Mouse (Mus musculus): ENCODE results near the gene Usb1. TPM values are rescaled to one million over a fixed set of nuclear protein-coding genes. Genes with fewer than 3 reads are reported as not detected.

Usb1 gene
- polyA plus RNA-seq, 1 experiment from 2014 or later: 13.0 TPM

DNA sequence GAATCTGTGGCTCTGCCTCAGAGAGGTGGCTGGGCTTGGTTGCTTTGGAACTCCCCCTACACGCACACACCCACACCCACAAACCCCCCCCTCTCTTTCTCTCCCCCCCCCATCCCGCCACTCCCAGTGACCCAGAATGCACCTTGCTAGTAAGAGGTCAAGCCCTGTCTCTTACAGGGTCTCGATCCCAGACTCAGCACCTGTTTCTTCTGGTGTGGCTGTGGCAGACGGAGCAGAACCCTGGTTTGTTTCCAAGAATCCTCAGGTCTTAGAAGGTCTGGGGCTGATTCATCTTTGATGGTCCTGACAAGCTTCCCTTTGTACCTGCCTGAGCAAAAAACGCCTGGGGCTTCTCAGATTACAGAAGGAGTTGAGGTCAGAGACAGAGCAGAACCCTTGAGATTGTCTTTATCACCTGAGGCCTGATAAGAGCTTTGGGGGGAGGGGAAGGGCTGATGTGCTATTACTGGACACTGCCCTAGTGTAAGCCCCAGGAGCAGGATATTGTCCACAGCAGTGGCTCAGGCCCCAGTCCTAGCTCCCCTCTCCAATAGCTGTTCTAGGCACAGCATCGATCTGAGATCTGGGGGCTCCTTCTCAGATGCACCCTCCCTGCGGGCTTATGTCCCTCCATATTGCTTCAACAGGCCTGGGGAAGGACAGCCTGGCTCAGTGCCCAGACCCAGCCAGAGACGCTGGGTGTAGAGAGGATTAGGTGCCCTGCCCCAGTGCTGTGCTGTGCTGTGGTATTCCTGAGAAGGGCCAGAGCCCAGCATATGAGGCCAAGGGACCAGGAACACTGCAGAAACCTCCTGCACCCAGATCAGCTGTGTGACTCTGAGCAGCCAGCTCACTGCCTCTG lies 26.7 kb downstream of the Usb1 start:
- no peak overlapping the region for H3K4me3 ChIP-seq (replicated peaks)
- no peak for ATAC-seq (ENCODE audit: low read depth)
- DNase-seq: no peak
- H3K9ac ChIP-seq: no peak overlapping the region
- no peaks in the 10 kb centered on the region for H3K36me3 ChIP-seq
- H3K9me3 ChIP-seq (replicated peaks): no peaks in the 10 kb centered on the region
- peaks cover 39% of the 10 kb centered on the region for H3K4me1 ChIP-seq (replicated peaks)
- no peak overlapping the region for H3K4me2 ChIP-seq
- H3K27ac ChIP-seq: no peak overlapping the region
- 41% methylated on average over 8 of the region's 8 CpGs for WGBS (ENCODE audit: insufficient replicate concordance)
- H3K27me3 ChIP-seq: peaks cover 30% of the 10 kb centered on the region

DNA sequence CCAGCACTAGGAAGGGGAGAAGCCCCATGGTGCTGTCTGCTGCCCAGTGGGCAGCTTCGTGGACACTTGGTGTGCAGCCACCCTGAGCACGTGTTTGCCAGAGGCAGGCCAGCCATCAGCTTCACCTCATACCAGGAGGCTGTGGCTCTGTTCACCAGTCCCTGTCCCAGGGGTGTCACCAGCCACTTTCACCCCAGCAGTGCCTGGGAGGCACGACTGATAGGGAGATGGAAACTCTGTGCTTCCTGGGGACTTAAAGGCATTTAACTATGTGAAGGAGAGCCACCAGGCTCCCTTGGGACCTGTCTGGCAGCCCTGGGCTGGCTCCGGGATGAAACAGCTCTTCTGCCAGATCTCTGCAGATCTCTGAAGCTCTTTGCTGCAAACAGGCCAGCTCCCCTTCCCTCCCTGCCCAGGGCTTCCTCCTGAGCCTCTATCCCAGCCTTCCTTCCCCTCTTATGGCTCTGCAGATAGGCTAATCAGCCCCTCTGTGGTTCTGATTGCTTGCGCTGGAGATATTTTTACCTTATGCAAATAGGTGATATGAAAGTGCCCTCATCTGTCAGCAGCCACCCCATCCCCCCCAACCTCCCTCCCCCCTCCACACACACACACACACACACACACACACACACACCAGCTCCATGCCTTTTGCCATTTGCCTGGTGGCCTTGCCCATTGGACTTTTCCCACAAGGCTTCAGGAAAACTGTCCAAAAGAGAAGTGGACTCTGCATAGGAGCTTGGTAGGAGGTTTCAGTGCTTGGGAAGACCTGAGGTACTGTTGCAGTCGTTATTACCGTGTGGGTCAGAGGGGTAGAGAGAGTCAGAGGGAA lies 28.3 kb downstream of the Usb1 start:
- peak overlapping the region; percentile 34 for H3K4me2 ChIP-seq

DNA sequence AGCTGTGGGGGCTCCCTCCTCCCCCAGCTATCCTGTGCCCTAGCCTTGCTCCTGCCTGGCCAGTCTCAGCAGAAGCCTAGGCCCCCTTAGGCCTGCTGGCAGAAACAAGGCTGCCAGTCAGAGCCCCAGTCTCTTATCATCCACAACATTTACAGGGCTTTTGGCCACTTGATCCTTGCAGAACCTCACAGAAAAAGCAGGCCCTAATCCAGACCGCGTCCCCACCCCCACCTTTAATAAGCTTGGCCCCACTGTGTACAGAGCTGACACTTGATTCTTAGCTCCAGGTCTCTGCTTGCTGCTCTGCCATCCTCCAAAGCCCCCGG lies 28.9 kb downstream of the Usb1 start:
- peaks cover 42% of the 10 kb centered on the region for H3K4me1 ChIP-seq (replicated peaks)
- H3K27me3 ChIP-seq: peaks cover 8% of the 10 kb centered on the region
- DNase-seq: no peak
- H3K36me3 ChIP-seq: no peaks in the 10 kb centered on the region
- H3K4me3 ChIP-seq (replicated peaks): no peak overlapping the region
- H3K9me3 ChIP-seq (replicated peaks): no peaks in the 10 kb centered on the region
- ATAC-seq (ENCODE audit: low read depth): peak; percentile 61
- H3K9ac ChIP-seq: peak overlapping the region; percentile 51
- H3K4me2 ChIP-seq: peak overlapping the region; percentile 34
- WGBS (ENCODE audit: insufficient replicate concordance): 40% methylated on average over 3 of the region's 3 CpGs
- 0 out of 2 replicates have a peak overlapping the region, but pooled peaks have one; percentile 39 for H3K27ac ChIP-seq

More for the DNA sequence above, 28.3 kb downstream of the Usb1 start:
- no peak for DNase-seq
- peaks cover 14% of the 10 kb centered on the region for H3K27me3 ChIP-seq
- 0 out of 2 replicates have a peak overlapping the region, but pooled peaks have one; percentile 39 for H3K27ac ChIP-seq
- H3K4me3 ChIP-seq (replicated peaks): no peak overlapping the region
- no peaks in the 10 kb centered on the region for H3K36me3 ChIP-seq
- WGBS (ENCODE audit: insufficient replicate concordance): 19% methylated on average over 7 of the region's 7 CpGs
- peak overlapping the region; percentile 51 for H3K9ac ChIP-seq
- peak; percentile 85 for ATAC-seq (ENCODE audit: low read depth)
- no peaks in the 10 kb centered on the region for H3K9me3 ChIP-seq (replicated peaks)
- H3K4me1 ChIP-seq (replicated peaks): peaks cover 39% of the 10 kb centered on the region

DNA sequence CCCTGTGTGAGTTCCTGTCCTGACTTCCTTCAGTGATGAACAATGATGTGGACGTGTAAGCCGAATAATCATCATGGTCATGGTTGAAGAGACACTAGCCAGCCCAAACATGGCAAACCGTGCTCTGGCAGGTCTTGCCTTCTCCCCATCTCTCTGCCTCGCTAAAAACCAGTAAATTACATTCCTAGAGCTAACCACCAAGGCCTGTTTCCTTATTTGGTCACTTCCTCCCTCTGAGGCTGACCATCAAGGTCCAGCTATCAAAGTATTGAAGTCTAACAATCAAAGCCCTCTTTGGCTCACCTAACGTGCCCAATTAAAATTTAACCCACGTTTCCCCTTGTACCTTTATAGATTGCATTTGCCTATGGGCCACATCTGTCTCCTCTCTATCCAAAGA lies 30.2 kb downstream of the Usb1 start:
- H3K9ac ChIP-seq: no peak overlapping the region
- no peaks in the 10 kb centered on the region for H3K9me3 ChIP-seq (replicated peaks)
- DNase-seq (no peak), ATAC-seq (ENCODE audit: low read depth) (no peak)
- peaks cover 52% of the 10 kb centered on the region for H3K4me1 ChIP-seq (replicated peaks)
- H3K27me3 ChIP-seq: no peaks in the 10 kb centered on the region
- 52% methylated on average over 6 of the region's 6 CpGs for WGBS (ENCODE audit: insufficient replicate concordance)
- H3K4me2 ChIP-seq: no peak overlapping the region
- H3K27ac ChIP-seq: no peak overlapping the region
- no peak overlapping the region for H3K4me3 ChIP-seq (replicated peaks)
- no peaks in the 10 kb centered on the region for H3K36me3 ChIP-seq

DNA sequence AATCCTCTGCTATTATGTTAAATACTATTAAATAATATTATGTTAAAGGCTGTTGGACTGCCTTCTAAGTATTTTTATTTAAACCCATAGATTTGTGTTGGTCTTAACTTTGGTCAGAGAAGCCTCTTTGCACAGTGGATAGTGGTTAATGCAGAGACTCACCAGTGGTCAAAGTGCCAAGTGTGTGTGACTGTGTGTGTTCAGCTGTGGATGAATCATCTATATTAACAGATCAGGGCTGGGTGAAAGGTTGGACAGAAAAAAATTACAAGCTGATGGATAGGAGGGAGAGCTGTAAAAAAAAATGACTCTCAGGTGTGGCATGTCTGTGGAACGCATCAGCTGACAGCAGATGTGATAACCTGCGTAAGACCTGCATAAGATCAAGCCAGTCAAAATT lies 31.8 kb downstream of the Usb1 start:
- Histone ChIP-seq H3K4me3 (replicated peaks) (no peak overlapping the region), H3K4me2 (no peak overlapping the region), H3K4me1 (replicated peaks) (peaks cover 56% of the 10 kb centered on the region), H3K36me3 (no peaks in the 10 kb centered on the region), H3K9me3 (replicated peaks) (no peaks in the 10 kb centered on the region), H3K27ac (no peak overlapping the region), H3K9ac (no peak overlapping the region), H3K27me3 (no peaks in the 10 kb centered on the region)
- DNase-seq (no peak), ATAC-seq (ENCODE audit: low read depth) (no peak)
- 83% methylated on average over 2 of the region's 2 CpGs for WGBS (ENCODE audit: insufficient replicate concordance)

DNA sequence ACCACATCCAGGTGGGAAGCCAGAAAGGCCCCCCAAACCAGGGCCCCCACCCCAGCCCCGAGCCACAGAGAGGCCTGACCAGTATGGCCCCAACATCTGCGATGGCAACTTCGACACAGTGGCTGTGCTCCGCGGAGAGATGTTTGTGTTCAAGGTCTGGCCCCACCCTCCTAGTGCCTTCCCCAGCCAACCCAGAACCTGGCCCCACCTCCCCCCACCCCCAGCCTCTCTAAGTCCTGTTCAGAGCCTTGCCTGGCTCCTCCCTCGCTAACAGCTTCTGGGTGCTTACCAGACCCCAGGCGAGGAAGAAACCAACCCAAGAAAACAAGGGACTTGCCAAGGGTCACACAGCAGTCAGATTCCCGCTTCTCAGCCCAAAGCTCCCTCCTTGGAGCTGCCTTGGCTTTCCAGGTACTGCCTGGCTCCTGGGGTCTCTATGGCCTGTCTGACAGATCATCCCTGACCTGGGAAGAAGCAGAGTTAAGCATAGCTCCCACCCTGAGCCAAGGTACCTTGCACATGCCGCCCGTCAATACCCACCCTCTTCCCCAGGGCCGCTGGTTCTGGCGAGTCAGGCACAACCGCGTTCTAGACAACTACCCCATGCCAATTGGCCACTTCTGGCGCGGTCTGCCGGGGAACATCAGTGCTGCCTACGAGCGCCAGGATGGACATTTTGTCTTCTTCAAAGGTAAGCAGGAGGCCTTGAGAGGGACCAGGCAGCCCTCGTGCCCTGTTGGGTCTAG lies 37.7 kb downstream of the Usb1 start:
- no peak overlapping the region for H3K9ac ChIP-seq
- no peak overlapping the region for H3K27ac ChIP-seq
- peaks cover 36% of the 10 kb centered on the region for H3K4me1 ChIP-seq (replicated peaks)
- ATAC-seq (ENCODE audit: low read depth) (peak; percentile 49), DNase-seq (no peak)
- H3K9me3 ChIP-seq (replicated peaks): no peaks in the 10 kb centered on the region
- H3K27me3 ChIP-seq: no peaks in the 10 kb centered on the region
- H3K36me3 ChIP-seq: no peaks in the 10 kb centered on the region
- H3K4me3 ChIP-seq (replicated peaks): peak overlapping the region; percentile 21; the same call in 1 of the 2 replicates
- 48% methylated on average over 20 of the region's 20 CpGs for WGBS (ENCODE audit: insufficient replicate concordance)
- H3K4me2 ChIP-seq: peak overlapping the region; percentile 40

DNA sequence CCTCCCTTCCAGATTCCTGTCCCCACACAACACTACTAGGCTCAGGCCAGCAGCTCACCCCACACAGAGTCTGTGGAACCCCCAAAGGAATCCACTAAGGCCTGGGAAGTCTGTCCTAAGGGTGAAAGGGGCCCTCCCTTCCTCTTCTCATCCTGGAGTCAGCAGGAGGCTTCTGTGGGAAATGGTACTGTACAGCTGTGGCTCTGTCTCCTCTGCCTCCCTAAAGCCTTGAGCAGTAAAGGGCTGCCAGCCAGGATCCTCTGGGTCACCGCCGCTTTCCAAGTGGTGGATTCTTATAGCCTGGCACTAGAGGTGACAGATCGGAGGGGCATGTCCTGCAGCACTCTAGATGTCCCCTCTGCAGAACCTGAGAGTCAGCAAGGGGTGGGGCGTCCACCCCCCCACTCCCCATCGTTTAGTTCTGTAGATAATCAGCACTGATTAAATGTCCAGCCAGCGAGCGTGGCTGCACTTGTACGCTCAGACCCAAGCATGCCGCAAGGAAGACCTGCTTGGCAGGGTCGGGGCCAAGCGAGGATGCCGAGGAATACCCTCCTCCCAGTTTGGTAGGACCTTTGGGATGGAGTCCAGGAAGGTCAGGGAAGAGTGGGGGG lies 41.4 kb downstream of the Usb1 start:
- ATAC-seq (ENCODE audit: low read depth) (no peak), DNase-seq (no peak)
- Histone ChIP-seq H3K27ac (no peak overlapping the region), H3K9ac (no peak overlapping the region), H3K4me2 (no peak overlapping the region), H3K27me3 (no peaks in the 10 kb centered on the region), H3K4me3 (replicated peaks) (no peak overlapping the region), H3K4me1 (replicated peaks) (peaks cover 24% of the 10 kb centered on the region), H3K9me3 (replicated peaks) (no peaks in the 10 kb centered on the region), H3K36me3 (no peaks in the 10 kb centered on the region)
- 62% methylated on average over 12 of the region's 12 CpGs for WGBS (ENCODE audit: insufficient replicate concordance)

DNA sequence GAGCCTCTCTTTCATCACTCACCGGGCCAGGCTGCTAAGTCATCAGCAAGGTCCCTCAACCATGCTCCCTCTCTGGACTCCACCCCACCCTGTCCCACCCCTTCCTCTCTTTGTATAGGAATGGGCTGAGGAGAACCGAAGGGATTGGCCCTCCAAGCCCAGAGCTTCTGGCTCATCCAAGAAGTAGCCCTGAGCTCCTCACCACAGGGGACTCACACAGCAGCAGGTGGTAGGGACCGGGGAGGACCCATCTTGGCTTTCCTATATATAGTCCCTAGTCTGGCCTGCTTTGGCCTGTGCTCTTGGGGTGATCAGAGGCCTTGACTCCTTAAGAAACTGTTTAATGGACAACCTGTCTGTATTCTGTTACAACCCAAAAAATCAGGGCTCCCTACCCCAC lies 42.3 kb downstream of the Usb1 start:
- H3K9ac ChIP-seq: no peak overlapping the region
- DNase-seq: no peak
- ATAC-seq (ENCODE audit: low read depth): no peak
- no peaks in the 10 kb centered on the region for H3K27me3 ChIP-seq
- no peaks in the 10 kb centered on the region for H3K36me3 ChIP-seq
- no peak overlapping the region for H3K4me3 ChIP-seq (replicated peaks)
- H3K27ac ChIP-seq: no peak overlapping the region
- H3K4me2 ChIP-seq: no peak overlapping the region
- peaks cover 17% of the 10 kb centered on the region for H3K4me1 ChIP-seq (replicated peaks)
- 46% methylated on average over 3 of the region's 3 CpGs for WGBS (ENCODE audit: insufficient replicate concordance)
- no peaks in the 10 kb centered on the region for H3K9me3 ChIP-seq (replicated peaks)

DNA sequence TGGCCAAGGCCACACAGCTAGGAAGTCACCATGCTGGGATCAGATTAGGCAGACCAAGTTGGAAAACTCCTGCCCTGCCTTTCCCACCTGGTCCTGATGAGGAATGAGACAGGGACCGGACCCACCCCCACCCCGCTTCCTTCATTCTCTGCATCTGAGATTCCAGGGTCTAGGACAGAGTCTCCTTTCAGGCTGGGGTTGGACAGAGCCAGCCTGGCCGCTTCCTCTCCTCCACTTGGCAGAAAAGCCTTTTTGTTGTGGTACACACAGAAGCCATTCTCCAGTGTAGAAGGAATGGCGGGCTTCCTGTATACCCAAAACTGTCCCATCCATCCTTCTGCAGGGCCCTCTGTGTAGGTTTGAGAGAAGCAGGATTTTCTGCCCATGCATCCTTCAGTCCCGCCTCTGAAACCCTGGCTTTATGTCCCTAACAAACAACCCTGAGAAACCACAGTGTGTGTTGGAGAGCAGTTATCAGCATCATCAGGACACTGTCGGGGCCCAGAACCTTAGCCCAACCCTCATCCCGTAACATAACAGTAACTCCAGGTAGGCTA lies 43.4 kb downstream of the Usb1 start:
- Histone ChIP-seq H3K4me2 (no peak overlapping the region), H3K27me3 (no peaks in the 10 kb centered on the region), H3K4me1 (replicated peaks) (peaks cover 10% of the 10 kb centered on the region), H3K9me3 (replicated peaks) (no peaks in the 10 kb centered on the region), H3K4me3 (replicated peaks) (no peak overlapping the region), H3K9ac (no peak overlapping the region), H3K27ac (no peak overlapping the region), H3K36me3 (no peaks in the 10 kb centered on the region)
- ATAC-seq (ENCODE audit: low read depth) (no peak), DNase-seq (no peak)
- 58% methylated on average over 7 of the region's 7 CpGs for WGBS (ENCODE audit: insufficient replicate concordance)

DNA sequence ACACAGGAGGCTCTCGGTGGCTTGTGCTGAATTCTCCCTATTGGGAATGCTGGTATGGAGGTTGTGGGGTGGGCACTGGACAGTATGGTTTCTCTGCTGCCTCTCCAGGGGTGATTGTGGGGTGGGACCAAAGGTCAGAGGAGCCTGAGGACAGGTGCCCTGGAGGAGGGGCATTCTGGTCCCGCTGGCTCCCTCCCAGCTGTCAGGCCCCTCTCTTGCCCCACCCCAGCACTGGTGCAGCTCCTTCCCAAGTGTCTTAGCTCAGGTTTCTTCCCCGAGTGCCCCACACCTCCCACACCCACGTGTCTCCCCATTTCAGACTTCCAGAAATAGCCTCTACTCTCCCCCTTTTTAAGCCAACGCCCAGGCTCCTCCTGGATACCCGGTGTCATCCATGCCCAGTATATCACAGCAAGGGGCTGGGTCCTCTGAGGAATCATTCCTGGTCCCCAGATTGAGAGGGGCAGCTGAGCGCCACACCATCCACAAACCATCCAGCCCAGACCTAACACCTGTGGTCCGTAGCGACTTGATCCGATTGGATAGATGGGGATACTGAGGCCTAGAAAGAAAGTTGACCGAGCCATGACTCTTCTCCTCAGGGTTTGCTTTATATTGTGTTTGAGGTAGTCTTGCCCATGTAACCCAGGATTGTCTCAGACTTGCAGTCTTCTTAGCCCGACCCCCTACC lies 44.4 kb downstream of the Usb1 start:
- 60% methylated on average over 12 of the region's 12 CpGs for WGBS (ENCODE audit: insufficient replicate concordance)

More for the DNA sequence above, 44.4 kb downstream of the Usb1 start:
- no peak overlapping the region for H3K27ac ChIP-seq
- H3K9me3 ChIP-seq (replicated peaks): no peaks in the 10 kb centered on the region
- no peak overlapping the region for H3K9ac ChIP-seq
- H3K27me3 ChIP-seq: no peaks in the 10 kb centered on the region
- DNase-seq: no peak
- H3K4me1 ChIP-seq (replicated peaks): peaks cover 10% of the 10 kb centered on the region
- H3K4me2 ChIP-seq: no peak overlapping the region
- H3K4me3 ChIP-seq (replicated peaks): no peak overlapping the region
- ATAC-seq (ENCODE audit: low read depth): no peak
- no peaks in the 10 kb centered on the region for H3K36me3 ChIP-seq

All from liver, embryonic 13.5 days (tissue).